Mouse (Mus musculus): ENCODE data around the gene Coa3. TPM values are rescaled to one million over a fixed set of nuclear protein-coding genes. Genes with fewer than 3 reads are reported as not detected.

Gene Coa3
- polyA plus RNA-seq, 1 experiment from 2014 or later, result 190 TPM

DNA sequence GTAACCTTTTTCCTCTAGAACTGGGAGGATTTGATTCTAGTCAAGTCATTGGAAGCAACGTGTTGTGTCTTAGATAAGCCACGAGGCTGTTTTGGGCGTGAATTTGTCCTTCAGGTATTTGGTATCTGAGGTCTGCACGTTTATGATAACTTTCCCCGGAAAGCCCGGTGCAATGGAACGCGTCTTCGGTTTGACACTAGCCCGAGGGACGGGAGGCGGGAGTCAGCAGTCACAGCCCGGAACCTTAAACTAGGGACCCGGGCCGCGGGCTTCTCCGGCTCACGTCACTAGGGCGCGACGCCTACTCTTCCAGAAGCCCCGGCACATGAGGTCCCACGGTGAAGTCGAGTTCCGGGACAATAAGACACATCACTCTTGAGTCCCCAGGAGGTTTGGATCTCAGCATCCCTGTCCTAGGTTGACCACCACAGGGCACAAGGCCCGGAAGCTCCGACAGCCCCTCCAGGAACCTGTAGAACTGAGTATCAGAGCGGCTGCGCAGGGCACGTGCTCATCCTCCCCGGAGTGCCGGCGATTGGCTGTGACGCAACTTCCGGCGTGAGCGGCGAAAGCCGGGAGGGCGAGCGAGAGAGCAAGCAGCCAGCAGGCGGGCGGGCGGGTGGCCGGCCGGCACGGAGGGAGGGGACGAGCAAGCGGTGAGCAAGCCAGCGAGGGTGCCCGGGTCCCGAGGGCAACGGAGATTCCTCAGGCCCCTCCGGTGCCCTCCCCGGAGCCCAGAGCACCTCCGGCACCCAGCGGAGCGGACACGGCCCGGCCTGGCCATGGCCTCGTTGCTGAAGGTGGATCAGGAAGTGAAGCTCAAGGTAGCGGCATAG is 37.0 kb upstream of the Coa3 start, which contains the start of gene Psme3:
Gene Psme3, plus strand, starts transcription at position 549 of the 836 bp plus-strand sequence.
- peaks cover 3% of the 10 kb centered on the region for H3K4me1 ChIP-seq (ENCODE audit: insufficient read depth)
- peak within 1 kb of the TSS; percentile 87 for H3K27ac ChIP-seq (ENCODE audit: low read depth)
- TF ChIP-seq CTCF (IDR thresholded peaks at IDR 0.05; ENCODE audit: low read depth), result no peak
- peak within 1 kb of the TSS; percentile 82 for H3K9ac ChIP-seq
- no peaks in the 10 kb centered on the region for H3K27me3 ChIP-seq (ENCODE audit: insufficient read depth, low read length)
- H3K36me3 ChIP-seq (ENCODE audit: insufficient read depth), result peaks cover 35% of the 10 kb centered on the region
- under 1% methylated on average over 60 of the region's 62 CpGs for WGBS
- peak within 1 kb of the TSS; percentile 99 for H3K4me3 ChIP-seq (ENCODE audit: low read depth, low read length)
- DNase-seq, result peak; percentile 96
- H3K9me3 ChIP-seq (ENCODE audit: low read depth, low read length), result no peaks in the 10 kb centered on the region
- peak; percentile 94 for ATAC-seq (ENCODE audit: insufficient read depth)
- peak within 1 kb of the TSS; percentile 88 for H3K4me2 ChIP-seq

DNA sequence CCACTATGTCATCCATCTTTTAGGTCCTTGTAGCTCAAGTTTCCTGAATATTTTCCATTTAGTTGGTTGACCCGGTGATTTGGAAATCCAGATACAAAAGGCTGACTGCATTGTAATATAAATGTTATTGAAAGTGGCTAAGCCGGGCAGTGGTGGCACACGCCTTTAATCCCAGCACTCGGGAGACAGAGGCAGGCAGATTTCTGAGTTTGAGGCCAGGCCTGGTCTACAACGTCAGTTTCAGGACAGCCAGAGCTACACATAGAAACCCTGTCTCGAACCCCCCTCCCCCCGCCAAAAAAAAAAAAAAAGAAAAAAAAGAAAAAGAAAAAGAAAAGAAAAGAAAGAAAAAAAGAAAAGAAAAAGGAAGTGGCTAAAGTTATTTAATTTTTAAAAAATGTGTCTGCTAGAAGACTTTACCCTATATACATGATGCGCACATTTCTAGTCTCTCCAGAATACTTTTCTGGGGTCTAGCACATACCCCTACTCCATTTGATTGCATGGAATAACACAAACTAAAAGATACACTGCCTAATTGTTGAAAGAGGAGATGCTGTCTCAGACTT is 36.3 kb upstream of the Coa3 start:
- peak overlapping the region; percentile 88 for H3K4me2 ChIP-seq
- H3K9ac ChIP-seq, result peak overlapping the region; percentile 82
- no peaks in the 10 kb centered on the region for H3K27me3 ChIP-seq (ENCODE audit: insufficient read depth, low read length)
- H3K36me3 ChIP-seq (ENCODE audit: insufficient read depth), result peaks cover 28% of the 10 kb centered on the region
- peak overlapping the region; percentile 87 for H3K27ac ChIP-seq (ENCODE audit: low read depth)
- H3K9me3 ChIP-seq (ENCODE audit: low read depth, low read length), result no peaks in the 10 kb centered on the region
- 81% methylated on average over 8 of the region's 8 CpGs for WGBS
- H3K4me1 ChIP-seq (ENCODE audit: insufficient read depth), result peaks cover 3% of the 10 kb centered on the region
- peak overlapping the region; percentile 99 for H3K4me3 ChIP-seq (ENCODE audit: low read depth, low read length)
- DNase-seq (no peak), ATAC-seq (ENCODE audit: insufficient read depth) (no peak)
- no peak for TF ChIP-seq CTCF (IDR thresholded peaks at IDR 0.05; ENCODE audit: low read depth)

DNA sequence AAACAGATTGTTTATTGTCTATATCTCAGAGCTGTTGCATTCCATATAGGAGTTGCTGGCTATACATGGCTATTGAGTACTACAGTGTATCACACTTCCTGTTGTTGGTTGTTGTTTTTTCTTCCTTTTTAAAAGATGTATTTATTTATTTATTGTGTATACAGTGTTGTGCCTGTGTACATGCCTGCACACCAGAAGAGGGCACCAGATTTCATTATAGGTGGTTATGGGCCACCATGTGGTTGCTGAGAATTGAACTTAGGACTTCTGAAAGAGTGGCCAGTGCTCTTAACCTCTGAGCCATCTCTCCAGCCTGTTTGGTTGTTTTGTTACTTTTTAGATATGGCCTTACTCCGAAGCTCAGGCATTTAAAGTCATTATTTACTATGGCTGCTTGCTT is 35.7 kb upstream of the Coa3 start:
- no peaks in the 10 kb centered on the region for H3K9me3 ChIP-seq (ENCODE audit: low read depth, low read length)
- no peak overlapping the region for H3K4me3 ChIP-seq (ENCODE audit: low read depth, low read length)
- TF ChIP-seq CTCF (IDR thresholded peaks at IDR 0.05; ENCODE audit: low read depth), result peak; percentile 18; the same call in 1 of the 2 replicates
- no peak overlapping the region for H3K4me2 ChIP-seq
- H3K27me3 ChIP-seq (ENCODE audit: insufficient read depth, low read length), result no peaks in the 10 kb centered on the region
- H3K36me3 ChIP-seq (ENCODE audit: insufficient read depth), result peaks cover 22% of the 10 kb centered on the region
- no peak overlapping the region for H3K27ac ChIP-seq (ENCODE audit: low read depth)
- peaks cover 3% of the 10 kb centered on the region for H3K4me1 ChIP-seq (ENCODE audit: insufficient read depth)
- ATAC-seq (ENCODE audit: insufficient read depth) (no peak), DNase-seq (no peak)
- H3K9ac ChIP-seq, result no peak overlapping the region
- WGBS, result 77% methylated on average over 1 of the region's 1 CpGs

DNA sequence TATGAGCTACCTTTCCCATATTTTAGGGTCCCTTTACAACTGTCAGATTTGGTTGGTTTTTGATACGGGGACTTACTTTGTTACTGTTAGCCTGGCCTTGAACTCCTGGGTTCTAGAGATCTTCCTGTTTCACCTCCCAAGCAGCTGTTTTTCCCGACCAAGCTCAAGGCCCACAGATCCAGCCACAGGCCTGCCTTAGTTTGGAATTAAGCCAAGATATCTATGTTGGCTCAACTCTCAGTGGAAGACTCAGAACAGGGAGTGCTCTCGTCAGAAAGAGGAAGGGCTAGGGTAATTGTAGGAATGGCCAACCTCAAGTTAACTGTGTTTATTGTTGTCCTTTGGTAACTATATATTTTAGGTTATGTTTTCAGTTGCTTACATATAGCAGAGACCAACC is 33.2 kb upstream of the Coa3 start:
- Histone ChIP-seq H3K9ac (no peak overlapping the region), H3K9me3 (ENCODE audit: low read depth, low read length) (no peaks in the 10 kb centered on the region), H3K36me3 (ENCODE audit: insufficient read depth) (no peaks in the 10 kb centered on the region), H3K27me3 (ENCODE audit: insufficient read depth, low read length) (no peaks in the 10 kb centered on the region), H3K4me2 (no peak overlapping the region), H3K4me1 (ENCODE audit: insufficient read depth) (peaks cover 3% of the 10 kb centered on the region), H3K27ac (ENCODE audit: low read depth) (no peak overlapping the region), H3K4me3 (ENCODE audit: low read depth, low read length) (no peak overlapping the region)
- ATAC-seq (ENCODE audit: insufficient read depth) (no peak), DNase-seq (no peak)
- TF ChIP-seq CTCF (IDR thresholded peaks at IDR 0.05; ENCODE audit: low read depth), result no peak
- WGBS, result 39% methylated on average over 3 of the region's 3 CpGs

DNA sequence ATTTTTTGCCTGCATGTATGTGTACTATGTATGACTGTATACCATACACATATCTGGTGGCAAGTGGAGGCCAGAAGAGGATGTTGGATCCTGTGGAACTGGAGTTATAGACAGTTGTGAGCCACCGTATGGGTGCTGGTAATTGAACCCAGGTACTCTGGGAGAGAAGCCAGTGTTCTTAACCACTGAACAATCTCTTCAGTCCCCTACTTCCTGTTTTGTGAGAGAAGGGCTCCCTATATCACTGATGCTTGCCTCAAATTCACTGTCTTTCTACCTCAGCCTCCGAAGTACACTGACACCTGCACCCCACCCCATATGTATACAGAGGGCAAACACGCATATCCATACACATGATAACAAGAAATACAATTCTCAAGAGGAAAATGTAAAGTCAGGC is 32.2 kb upstream of the Coa3 start:
- no peak overlapping the region for H3K4me3 ChIP-seq (ENCODE audit: low read depth, low read length)
- H3K9ac ChIP-seq, result no peak overlapping the region
- H3K27ac ChIP-seq (ENCODE audit: low read depth), result no peak overlapping the region
- ATAC-seq (ENCODE audit: insufficient read depth) (no peak), DNase-seq (no peak)
- H3K4me2 ChIP-seq, result no peak overlapping the region
- H3K27me3 ChIP-seq (ENCODE audit: insufficient read depth, low read length), result no peaks in the 10 kb centered on the region
- H3K36me3 ChIP-seq (ENCODE audit: insufficient read depth), result no peaks in the 10 kb centered on the region
- WGBS, result 85% methylated on average over 3 of the region's 3 CpGs
- TF ChIP-seq CTCF (IDR thresholded peaks at IDR 0.05; ENCODE audit: low read depth), result no peak
- H3K4me1 ChIP-seq (ENCODE audit: insufficient read depth), result no peaks in the 10 kb centered on the region
- no peaks in the 10 kb centered on the region for H3K9me3 ChIP-seq (ENCODE audit: low read depth, low read length)

DNA sequence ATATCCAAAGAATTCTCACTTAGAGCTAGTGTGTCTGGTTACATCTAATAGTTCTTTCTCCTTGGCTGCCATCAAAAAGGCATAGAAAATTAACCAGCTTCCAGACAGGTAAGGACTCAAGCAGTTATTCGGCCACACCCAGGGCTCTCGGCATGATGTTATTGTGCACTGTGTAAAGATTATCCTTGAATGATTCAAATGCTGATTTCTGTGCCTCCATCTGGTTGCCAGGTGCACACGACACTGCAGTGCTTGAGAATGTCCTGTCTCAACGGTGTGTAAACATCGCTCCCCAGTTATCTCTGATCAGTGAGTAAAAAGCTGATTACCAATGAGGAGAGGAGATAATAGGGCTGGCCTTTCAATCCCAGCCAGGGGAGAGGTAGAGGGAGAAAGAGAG is 28.8 kb upstream of the Coa3 start:
- Histone ChIP-seq H3K36me3 (ENCODE audit: insufficient read depth) (no peaks in the 10 kb centered on the region), H3K4me2 (no peak overlapping the region), H3K9ac (no peak overlapping the region), H3K4me3 (ENCODE audit: low read depth, low read length) (no peak overlapping the region), H3K9me3 (ENCODE audit: low read depth, low read length) (no peaks in the 10 kb centered on the region), H3K27me3 (ENCODE audit: insufficient read depth, low read length) (no peaks in the 10 kb centered on the region), H3K27ac (ENCODE audit: low read depth) (no peak overlapping the region), H3K4me1 (ENCODE audit: insufficient read depth) (no peaks in the 10 kb centered on the region)
- DNase-seq (no peak), ATAC-seq (ENCODE audit: insufficient read depth) (no peak)
- no peak for TF ChIP-seq CTCF (IDR thresholded peaks at IDR 0.05; ENCODE audit: low read depth)
- WGBS, result 19% methylated on average over 5 of the region's 5 CpGs

All from lung, embryonic 14.5 days (tissue).